Mouse (Mus musculus) embryonic facial prominence, embryonic 13.5 days (tissue): ENCODE data around the gene Fem1b. TPM values are rescaled to one million over a fixed set of nuclear protein-coding genes. Genes with fewer than 3 reads are reported as not detected.
A peak's percentile ranks its signal among the peaks of the same experiment; 100 is the strongest.

Experiments
- ATAC-seq: fragments of 200-750 bp; cut with Nextera tagmentation; 2 replicates; pipeline ENCODE4 v1.8.0; 2017; ENCODE audit warnings: low read depth; ENCODE audit not compliant: insufficient number of reproducible peaks, insufficient read depth, low FRiP score, low TSS enrichment
- H3K27ac ChIP-seq: fragments of 300-500 bp; sonication (generic); 2 replicates; pipeline ENCODE4 v1.5.1; 2015; ENCODE audit warnings: moderate library complexity, mild to moderate bottlenecking, inconsistent platforms
- H3K27me3 ChIP-seq: fragments of 300-500 bp; sonication (generic); 2 replicates; pipeline ENCODE4 v1.6.1; 2015; ENCODE audit warnings: mild to moderate bottlenecking, inconsistent platforms
- H3K36me3 ChIP-seq: fragments of 300-500 bp; sonication (generic); 2 replicates; pipeline ENCODE4 v1.6.1; 2015; ENCODE audit warnings: mild to moderate bottlenecking, inconsistent platforms
- H3K4me1 ChIP-seq: fragments of 300-500 bp; sonication (generic); 2 replicates; pipeline ENCODE4 v1.6.1; 2015; ENCODE audit warnings: inconsistent platforms
- H3K4me2 ChIP-seq: fragments of 300-500 bp; sonication (generic); 2 replicates; pipeline ENCODE4 v1.6.1; 2015; ENCODE audit warnings: moderate library complexity, mild to moderate bottlenecking, inconsistent platforms
- H3K4me3 ChIP-seq: fragments of 300-500 bp; sonication (generic); 2 replicates; pipeline ENCODE4 v1.5.1; 2015; ENCODE audit warnings: mild to moderate bottlenecking, inconsistent platforms
- H3K9ac ChIP-seq: fragments of 300-500 bp; sonication (generic); 2 replicates; pipeline ENCODE4 v1.6.1; 2015; ENCODE audit warnings: mild to moderate bottlenecking, inconsistent platforms
- H3K9me3 ChIP-seq: fragments of 300-500 bp; sonication (generic); 2 replicates; pipeline ENCODE4 v1.6.1; 2016; ENCODE audit warnings: inconsistent platforms
- WGBS: fragments of 180-500 bp; shearing (Covaris S2); methylation state at CpG from one replicate; pipeline ENCODE4 v1.1.7; 2015; ENCODE audit warnings: mixed read lengths; 5-methylcytosine and 5-hydroxymethylcytosine counted together
- polyA plus RNA-seq: library from polyadenylated mRNA; unstranded; fragments of >200 nt; fragmentation: Nextera tagmentation; extraction: Ambion mirVana; gene quantifications from 2 replicates; pipeline ENCODE4 v1.2.1, GENCODE M21; 2015

Fem1b gene
- polyA plus RNA-seq, 1 experiment from 2014 or later, result 20.2 TPM

- Histone ChIP-seq H3K36me3 (no peaks in the 10 kb centered on the region), H3K9ac (no peak overlapping the region)
- WGBS, result 39% methylated on average over 4 of the region's 4 CpGs
Measured at GRCm38 (mm10) chr9:62775464-62775863, 36.3 kb downstream of the Fem1b start.

GRCm38 (mm10) chr9:62772746-62773145 lies 39.0 kb downstream of the Fem1b start:
- H3K27me3 ChIP-seq, result no peaks in the 10 kb centered on the region
- no peak overlapping the region for H3K4me2 ChIP-seq
- H3K9ac ChIP-seq, result no peak overlapping the region
- 0 out of 2 replicates have a peak, but pooled peaks cover 4% of the 10 kb centered on the region for H3K4me1 ChIP-seq
- H3K36me3 ChIP-seq, result no peaks in the 10 kb centered on the region
- no peaks in the 10 kb centered on the region for H3K9me3 ChIP-seq
- no peak for ATAC-seq
- WGBS, result 82% methylated on average over 8 of the region's 8 CpGs
- no peak overlapping the region for H3K27ac ChIP-seq
- H3K4me3 ChIP-seq, result no peak overlapping the region

More at GRCm38 (mm10) chr9:62775464-62775863, 36.3 kb downstream of the Fem1b start:
- Histone ChIP-seq H3K27ac (no peak overlapping the region), H3K9me3 (no peaks in the 10 kb centered on the region), H3K4me3 (no peak overlapping the region), H3K4me2 (no peak overlapping the region), H3K27me3 (no peaks in the 10 kb centered on the region), H3K4me1 (peaks cover 9% of the 10 kb centered on the region; the same call in 1 of the 2 replicates)
- no peak for ATAC-seq

- 65% methylated on average over 5 of the region's 5 CpGs for WGBS
- H3K27me3 ChIP-seq, result no peaks in the 10 kb centered on the region
- no peak overlapping the region for H3K4me3 ChIP-seq
- peak overlapping the region; percentile 51; the same call in 1 of the 2 replicates for H3K27ac ChIP-seq
- H3K4me2 ChIP-seq, result no peak overlapping the region
- no peaks in the 10 kb centered on the region for H3K9me3 ChIP-seq
- 0 out of 2 replicates have a peak, but pooled peaks cover 8% of the 10 kb centered on the region for H3K4me1 ChIP-seq
- H3K36me3 ChIP-seq, result peaks cover 7% of the 10 kb centered on the region; the same call in 1 of the 2 replicates
- no peak; the same call in 1 of the 2 replicates for ATAC-seq
- no peak overlapping the region for H3K9ac ChIP-seq
Measured at GRCm38 (mm10) chr9:62768361-62768760, 43.4 kb downstream of the Fem1b start.

- Histone ChIP-seq H3K27ac (no peak overlapping the region), H3K9ac (no peak overlapping the region), H3K27me3 (no peaks in the 10 kb centered on the region), H3K9me3 (no peaks in the 10 kb centered on the region), H3K4me3 (no peak overlapping the region), H3K4me2 (no peak overlapping the region), H3K4me1 (0 out of 2 replicates have a peak, but pooled peaks cover 9% of the 10 kb centered on the region), H3K36me3 (peaks cover 7% of the 10 kb centered on the region; the same call in 1 of the 2 replicates)
- ATAC-seq, result no peak
- 73% methylated on average over 17 of the region's 17 CpGs for WGBS
Measured at GRCm38 (mm10) chr9:62767464-62767863, 44.3 kb downstream of the Fem1b start.

GRCm38 (mm10) chr9:62765346-62765745 lies 46.4 kb downstream of the Fem1b start:
- 67% methylated on average over 4 of the region's 4 CpGs for WGBS

GRCm38 (mm10) chr9:62763478-62763877 lies 48.3 kb downstream of the Fem1b start:
- Histone ChIP-seq H3K27ac (no peak overlapping the region), H3K4me1 (0 out of 2 replicates have a peak, but pooled peaks cover 9% of the 10 kb centered on the region), H3K9me3 (no peaks in the 10 kb centered on the region), H3K4me2 (peak overlapping the region; percentile 32), H3K9ac (no peak overlapping the region), H3K27me3 (no peaks in the 10 kb centered on the region), H3K4me3 (peak overlapping the region; percentile 13; the same call in 1 of the 2 replicates), H3K36me3 (peaks cover 7% of the 10 kb centered on the region; the same call in 1 of the 2 replicates)
- no peak for ATAC-seq
- 9% methylated on average over 13 of the region's 13 CpGs for WGBS

More at GRCm38 (mm10) chr9:62765346-62765745, 46.4 kb downstream of the Fem1b start:
- Histone ChIP-seq H3K36me3 (peaks cover 7% of the 10 kb centered on the region; the same call in 1 of the 2 replicates), H3K9me3 (no peaks in the 10 kb centered on the region), H3K4me1 (0 out of 2 replicates have a peak, but pooled peaks cover 9% of the 10 kb centered on the region), H3K27ac (no peak overlapping the region), H3K27me3 (no peaks in the 10 kb centered on the region), H3K4me2 (no peak overlapping the region), H3K4me3 (no peak overlapping the region), H3K9ac (no peak overlapping the region)
- no peak for ATAC-seq

GRCm38 (mm10) chr9:62759601-62760000 lies 52.1 kb downstream of the Fem1b start:
- no peaks in the 10 kb centered on the region for H3K27me3 ChIP-seq
- no peak overlapping the region for H3K4me2 ChIP-seq
- no peak overlapping the region for H3K27ac ChIP-seq
- no peaks in the 10 kb centered on the region for H3K36me3 ChIP-seq
- H3K9me3 ChIP-seq, result no peaks in the 10 kb centered on the region
- ATAC-seq, result no peak
- WGBS, result 57% methylated on average over 3 of the region's 3 CpGs
- H3K9ac ChIP-seq, result no peak overlapping the region
- 0 out of 2 replicates have a peak, but pooled peaks cover 6% of the 10 kb centered on the region for H3K4me1 ChIP-seq
- no peak overlapping the region for H3K4me3 ChIP-seq

- no peak overlapping the region for H3K4me2 ChIP-seq
- no peaks in the 10 kb centered on the region for H3K36me3 ChIP-seq
- H3K4me3 ChIP-seq, result no peak overlapping the region
- WGBS, result 79% methylated on average over 4 of the region's 4 CpGs
- H3K27me3 ChIP-seq, result no peaks in the 10 kb centered on the region
- no peak overlapping the region for H3K27ac ChIP-seq
- 0 out of 2 replicates have a peak, but pooled peaks cover under 1% of the 10 kb centered on the region for H3K4me1 ChIP-seq
- H3K9me3 ChIP-seq, result no peaks in the 10 kb centered on the region
- no peak for ATAC-seq
- no peak overlapping the region for H3K9ac ChIP-seq
Measured at GRCm38 (mm10) chr9:62758288-62758687, 53.4 kb downstream of the Fem1b start.

- Histone ChIP-seq H3K4me1 (no peaks in the 10 kb centered on the region), H3K4me3 (no peak overlapping the region), H3K9ac (no peak overlapping the region), H3K4me2 (no peak overlapping the region), H3K27me3 (no peaks in the 10 kb centered on the region), H3K36me3 (peaks cover 12% of the 10 kb centered on the region; the same call in 1 of the 2 replicates), H3K9me3 (peaks cover 3% of the 10 kb centered on the region; the same call in 1 of the 2 replicates), H3K27ac (no peak overlapping the region)
- ATAC-seq, result no peak
- WGBS, result 88% methylated on average over 11 of the region's 11 CpGs
Measured at GRCm38 (mm10) chr9:62750381-62750780, 61.4 kb downstream of the Fem1b start.

- Histone ChIP-seq H3K27ac (no peak overlapping the region), H3K27me3 (no peaks in the 10 kb centered on the region), H3K4me2 (no peak overlapping the region), H3K36me3 (peaks cover 12% of the 10 kb centered on the region; the same call in 1 of the 2 replicates), H3K4me1 (no peaks in the 10 kb centered on the region), H3K9ac (no peak overlapping the region), H3K4me3 (no peak overlapping the region), H3K9me3 (peaks cover 3% of the 10 kb centered on the region; the same call in 1 of the 2 replicates)
- ATAC-seq, result no peak
- 68% methylated on average over 6 of the region's 6 CpGs for WGBS
Measured at GRCm38 (mm10) chr9:62749666-62750065, 62.1 kb downstream of the Fem1b start.

- Histone ChIP-seq H3K27ac (no peak overlapping the region), H3K4me2 (no peak overlapping the region), H3K4me3 (no peak overlapping the region), H3K36me3 (peaks cover 10% of the 10 kb centered on the region; the same call in 1 of the 2 replicates), H3K4me1 (no peaks in the 10 kb centered on the region), H3K9me3 (peaks cover 3% of the 10 kb centered on the region; the same call in 1 of the 2 replicates), H3K27me3 (no peaks in the 10 kb centered on the region), H3K9ac (no peak overlapping the region)
- WGBS, result 88% methylated on average over 6 of the region's 6 CpGs
- ATAC-seq, result no peak
Measured at GRCm38 (mm10) chr9:62746646-62747045, 65.1 kb downstream of the Fem1b start.
